Mouse (Mus musculus) megakaryocyte-erythroid progenitor cell, adult 5-6 weeks (primary cell): ENCODE data around the gene Nup214. TPM values are rescaled to one million over a fixed set of nuclear protein-coding genes. Genes with fewer than 3 reads are reported as not detected.

Source experiments
- ATAC-seq: replicated peaks from 2 replicates; pipeline ENCODE4 v1.8.0; 2016; ENCODE audit warnings: mild to moderate bottlenecking, inconsistent platforms; ENCODE audit not compliant: severe bottlenecking, poor library complexity, low FRiP score, low TSS enrichment
- total RNA-seq, 2 experiments: library from RNA; stranded (forward) in 1 of 2; stranded (reverse) in 1 of 2; fragments of 200-1000, 215-1000 nt in 1 of 2; fragments of >200 nt in 1 of 2; fragmentation: Nextera tagmentation in 1 of 2; gene quantifications; 2 replicates each; pipeline ENCODE4 v1.2.3; 2014 to 2017

Nup214 gene
- total RNA-seq (2014; fragmentation: Nextera tagmentation) (125 and 161 TPM in 2 replicates), total RNA-seq (2017) (43.3 and 73.2 TPM in 2 replicates)

DNA sequence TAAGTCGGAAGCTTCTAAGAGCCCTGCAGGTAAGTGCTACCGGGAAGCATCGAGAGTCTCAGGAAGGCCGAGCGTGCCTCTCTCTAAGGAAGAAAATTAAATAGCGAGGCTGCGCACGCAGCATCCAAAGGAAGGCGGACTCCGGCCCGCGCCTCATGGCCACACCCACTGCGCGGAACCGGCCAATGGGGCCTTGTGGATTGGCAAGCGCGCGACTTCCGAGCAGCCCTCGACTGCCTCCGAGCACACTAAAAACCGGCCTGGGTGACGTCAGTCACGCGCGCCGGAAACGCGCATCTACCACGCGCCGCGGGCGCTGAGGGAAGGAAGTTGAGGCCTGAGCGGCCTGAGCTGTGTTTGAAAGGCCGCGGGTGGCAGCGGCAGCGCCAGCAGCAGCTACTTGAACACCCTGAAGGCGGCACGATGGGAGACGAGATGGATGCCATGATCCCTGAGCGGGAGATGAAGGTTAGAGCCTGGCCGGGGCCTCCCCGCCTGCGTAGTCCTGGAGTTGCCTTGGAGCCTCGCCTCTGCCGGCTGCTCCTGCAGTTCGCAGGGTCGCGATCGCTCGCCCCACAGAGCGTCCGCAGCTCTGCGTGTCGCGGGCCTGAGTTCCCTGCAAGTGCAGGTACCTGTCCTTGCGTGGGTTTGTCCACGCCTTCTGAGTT, at the start of gene Nup214:
TSS of gene Nup214 (plus strand) at position 296 of the 668 bp plus-strand sequence.
- peak; percentile 97 for ATAC-seq

DNA sequence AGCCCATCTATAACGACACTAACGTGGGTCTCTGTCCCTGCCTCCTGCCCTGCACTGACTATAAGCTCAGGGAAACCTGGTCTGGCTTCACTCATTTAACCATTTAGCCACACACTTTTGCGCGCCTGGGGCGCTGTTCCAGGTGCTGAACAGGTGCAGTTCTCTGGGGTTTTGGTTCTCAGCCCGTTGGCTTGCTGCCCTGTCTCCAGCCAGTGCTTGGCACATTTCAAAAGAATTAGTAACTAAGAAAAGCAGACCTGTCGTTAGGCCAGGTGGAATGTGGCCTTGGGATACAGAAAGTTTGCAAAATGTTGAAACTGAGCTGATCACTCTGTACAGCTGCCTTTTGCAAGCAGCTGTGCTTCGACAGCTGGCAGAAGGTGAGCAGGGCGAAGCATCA, 49.4 kb upstream of the Nup214 start:
- ATAC-seq: no peak

DNA sequence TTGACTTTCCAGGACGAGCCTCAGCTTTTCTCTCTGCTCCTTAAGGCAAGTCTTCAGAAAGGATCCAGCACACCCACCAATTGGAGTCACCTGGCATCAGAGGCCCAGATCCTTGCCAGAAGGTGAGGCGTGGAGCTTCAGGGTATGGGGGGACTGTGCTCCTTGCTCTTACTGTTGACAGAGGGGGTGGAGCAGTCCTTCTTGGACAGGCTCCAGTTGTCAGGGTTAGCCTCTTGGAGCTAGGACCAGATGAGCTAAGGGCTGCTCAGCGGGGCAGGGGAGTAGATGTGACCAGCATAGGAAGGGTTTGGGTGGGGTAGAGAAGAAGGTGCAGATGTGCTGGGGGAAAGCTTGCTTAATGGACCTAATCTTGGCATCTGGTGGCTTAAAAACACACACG, 48.3 kb upstream of the Nup214 start:
- ATAC-seq: no peak

DNA sequence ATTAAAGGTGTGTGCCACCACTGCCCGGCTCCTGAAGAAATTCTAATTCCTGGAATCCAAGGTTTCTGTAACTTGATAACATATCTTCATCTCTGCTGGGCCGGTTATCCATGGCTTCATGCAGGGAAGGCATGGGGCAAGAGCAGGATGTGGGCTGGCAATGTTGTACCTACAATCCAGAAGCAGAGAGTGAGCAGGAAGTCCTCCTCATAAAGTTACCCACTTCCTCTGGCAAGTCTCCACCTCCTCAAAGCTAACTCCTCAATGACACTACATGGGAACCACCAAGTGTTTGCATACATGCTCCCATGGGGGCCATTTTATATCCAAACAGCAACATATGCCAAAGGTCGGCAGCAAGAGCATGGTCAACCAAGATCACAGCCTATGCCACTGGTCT, 44.6 kb upstream of the Nup214 start:
- no peak for ATAC-seq

DNA sequence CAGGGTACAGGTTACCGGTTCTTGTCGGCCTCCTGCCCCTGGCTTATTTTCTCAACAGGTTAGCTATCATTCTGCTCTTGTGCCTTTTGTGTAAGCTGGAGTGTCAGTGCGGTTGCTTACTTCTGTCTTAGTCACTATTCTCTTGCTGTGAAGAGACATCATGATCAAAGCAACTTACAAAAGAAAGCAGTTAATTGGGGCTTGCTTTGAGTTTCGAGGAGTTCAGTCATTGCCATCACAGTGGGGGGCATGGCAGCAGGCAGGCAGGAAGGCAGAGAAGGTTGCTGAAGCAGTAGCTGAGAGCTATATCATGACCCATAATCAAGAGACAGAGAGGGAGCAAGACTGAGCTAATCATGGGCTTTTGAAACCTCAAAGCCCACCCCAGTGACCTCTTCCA, 39.7 kb upstream of the Nup214 start:
- no peak for ATAC-seq

DNA sequence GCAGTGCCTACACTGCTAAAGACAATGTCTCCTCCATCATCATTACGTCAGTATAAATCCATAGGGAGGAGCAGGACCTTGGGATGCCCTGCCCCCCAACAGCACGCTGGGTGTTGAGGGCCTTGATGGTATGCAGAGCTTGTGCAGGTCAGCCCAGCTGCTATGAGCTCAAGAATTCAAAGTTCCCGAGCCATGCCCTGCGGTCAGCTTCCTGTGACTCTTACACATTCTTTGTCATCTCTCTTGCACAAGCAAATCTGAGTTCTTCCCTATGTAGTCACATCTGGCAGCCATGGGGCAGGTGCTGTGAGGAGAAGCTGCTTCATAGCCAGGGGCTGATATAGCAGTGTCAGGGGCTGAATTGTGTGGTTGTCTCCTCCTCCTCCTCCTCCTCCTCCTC, 39.2 kb upstream of the Nup214 start:
- no peak for ATAC-seq

DNA sequence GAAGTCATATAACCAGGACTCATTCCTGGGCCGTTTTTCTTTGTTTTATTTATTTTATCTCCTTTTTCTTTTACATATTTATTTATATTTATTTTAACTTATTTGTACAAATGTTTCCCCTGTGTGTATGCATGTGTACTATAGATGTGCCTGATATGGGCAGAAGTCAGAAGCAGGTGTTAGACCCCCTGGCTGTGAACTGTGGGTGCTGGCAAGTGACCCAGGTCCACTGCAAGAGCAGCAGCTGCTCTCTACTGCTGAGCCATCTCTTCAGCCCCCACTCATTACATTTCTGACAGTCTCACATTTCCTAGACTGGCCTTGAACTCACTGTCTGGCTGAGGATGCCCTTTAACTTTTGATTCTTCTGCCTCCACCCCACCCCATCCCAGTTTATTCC, 35.9 kb upstream of the Nup214 start:
- no peak for ATAC-seq

DNA sequence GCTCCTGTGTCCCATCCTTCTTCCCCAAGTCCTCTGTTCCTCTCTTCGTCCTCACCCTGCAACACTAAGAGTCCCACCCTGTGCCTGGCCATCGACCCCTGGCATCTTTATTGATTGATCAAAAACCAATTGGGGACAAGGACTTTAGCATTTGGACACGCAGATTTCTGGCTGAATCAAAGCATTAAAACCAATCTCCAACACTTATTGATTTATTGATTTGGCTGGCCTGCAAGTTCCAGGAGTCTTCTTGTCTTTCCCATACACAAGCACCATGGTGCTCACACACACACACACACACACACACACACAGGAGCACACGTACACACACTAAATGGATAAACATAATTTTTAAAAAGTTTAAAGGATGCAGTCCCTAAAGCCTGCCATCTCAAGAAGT, 31.2 kb upstream of the Nup214 start:
- no peak for ATAC-seq

DNA sequence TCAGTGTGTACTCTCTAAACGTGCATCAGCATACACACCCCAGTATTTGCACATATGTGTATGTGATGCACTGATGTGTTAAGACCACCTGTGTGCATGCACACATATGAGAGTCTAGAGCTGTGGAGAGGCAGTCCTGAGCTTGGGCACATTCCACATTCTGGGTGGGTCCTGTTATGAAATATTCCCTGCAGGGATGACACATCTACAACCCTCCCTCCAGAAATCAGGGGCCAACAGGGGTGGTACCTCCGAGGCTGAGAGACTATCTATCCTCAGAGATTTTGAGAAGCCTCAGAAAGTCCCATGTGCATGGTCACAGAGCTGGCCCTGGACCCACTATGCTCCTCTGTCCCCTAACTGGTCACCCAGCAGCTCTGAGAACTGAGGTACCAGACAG, 28.7 kb upstream of the Nup214 start:
- ATAC-seq: no peak

DNA sequence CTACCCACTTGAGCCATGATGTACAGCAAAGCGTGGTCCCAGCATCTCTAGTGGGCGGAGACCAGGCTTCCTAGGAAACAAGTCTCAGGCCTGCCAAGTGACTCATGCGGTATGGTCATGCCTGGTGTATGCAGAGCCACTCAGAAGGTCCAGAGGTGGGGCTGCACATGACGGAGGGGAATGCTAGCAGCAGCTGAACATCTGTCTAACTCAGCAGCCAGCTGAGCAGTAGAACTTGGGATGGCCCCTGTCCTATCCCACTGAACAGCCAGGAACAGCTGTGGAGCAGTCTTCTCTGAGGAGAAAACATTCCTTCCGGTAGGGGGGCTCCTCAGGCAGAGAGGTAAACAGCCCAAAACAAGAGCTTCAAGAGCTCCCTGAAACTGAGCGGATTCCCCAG, 25.8 kb upstream of the Nup214 start:
- no peak for ATAC-seq

DNA sequence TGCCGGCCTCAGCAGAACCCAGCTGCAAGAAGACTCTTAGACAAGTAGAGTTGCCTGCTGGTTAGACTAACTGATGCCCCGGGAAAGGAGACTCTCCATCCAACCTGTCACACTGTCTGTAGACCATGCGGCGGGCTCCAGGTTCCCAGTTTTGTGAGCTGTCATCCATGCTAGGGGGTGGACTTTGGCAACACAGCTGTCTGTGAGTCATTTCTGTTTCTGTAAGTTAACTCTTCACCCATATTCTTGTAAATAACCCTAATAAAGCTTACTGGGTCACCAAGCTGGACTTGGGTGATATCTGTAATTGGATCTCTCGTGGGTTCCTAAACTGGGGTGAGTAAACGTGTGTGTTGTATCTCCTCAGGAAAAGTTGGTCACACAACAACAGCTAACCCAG, 25.4 kb upstream of the Nup214 start:
- no peak for ATAC-seq

DNA sequence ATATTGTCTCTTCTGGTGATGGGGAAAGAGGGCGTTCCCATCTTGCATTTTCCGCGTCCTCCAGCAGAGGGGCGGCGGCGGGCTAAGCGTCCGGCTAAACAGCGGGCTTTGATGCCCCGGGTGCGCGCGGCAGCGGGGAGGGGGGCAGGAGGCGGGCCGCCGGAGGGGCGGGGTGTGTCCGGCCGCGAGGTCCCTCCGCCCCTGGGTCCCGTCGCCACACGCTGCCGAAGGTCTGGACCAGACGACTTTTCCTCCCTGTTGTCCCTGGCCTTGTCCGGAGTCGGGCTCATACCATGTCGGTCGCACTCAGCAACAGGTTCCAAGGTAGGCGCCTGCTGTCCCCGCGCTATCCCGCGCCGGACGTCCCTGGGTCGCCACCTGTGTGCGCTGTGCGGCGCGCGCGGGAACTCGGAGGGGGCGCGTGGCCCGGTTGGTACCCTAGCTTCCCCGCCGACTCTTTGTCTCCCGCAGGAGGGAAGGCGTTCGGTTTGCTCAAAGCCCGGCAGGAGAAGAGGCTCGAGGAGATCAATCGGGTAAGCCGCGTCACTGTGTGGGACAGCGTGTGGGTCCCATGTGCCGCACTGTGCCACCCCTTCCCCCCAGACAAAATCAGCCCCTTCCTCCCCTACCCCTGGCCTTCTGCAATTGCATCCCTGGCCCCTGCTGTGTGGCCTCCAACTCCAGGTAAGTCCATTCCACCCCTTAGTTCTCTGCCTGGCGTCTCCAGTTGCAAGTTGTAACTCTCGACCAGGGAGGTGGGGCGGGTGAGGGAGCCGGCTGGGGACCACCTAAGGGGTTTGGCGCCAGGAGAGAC, 24.0 kb upstream of the Nup214 start, which contains the start of gene Aif1l:
TSS of gene Aif1l (plus strand) at position 82 of the 814 bp plus-strand sequence.
- ATAC-seq: peak; percentile 50; the same call in 1 of the 2 replicates

DNA sequence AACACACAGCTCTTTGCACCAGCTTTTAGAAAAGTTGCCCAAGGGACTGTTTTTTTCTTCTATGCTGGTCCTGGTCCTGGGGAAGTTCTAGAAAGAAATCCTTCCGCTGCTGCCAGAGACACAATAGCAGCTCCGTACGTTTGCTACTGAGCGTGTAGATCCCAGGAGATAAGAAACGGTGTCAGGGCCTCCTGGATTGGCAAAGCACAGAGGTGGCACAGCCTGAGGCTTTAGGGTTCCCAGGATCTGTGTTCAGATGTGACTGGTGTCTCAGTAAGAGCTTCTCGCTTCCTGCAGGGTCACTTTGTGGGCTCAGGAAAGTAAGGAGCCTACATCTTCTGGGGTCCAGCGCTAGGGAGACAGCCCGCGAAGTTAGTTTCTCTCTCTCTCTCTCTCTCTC, 23.3 kb upstream of the Nup214 start:
- no peak for ATAC-seq

DNA sequence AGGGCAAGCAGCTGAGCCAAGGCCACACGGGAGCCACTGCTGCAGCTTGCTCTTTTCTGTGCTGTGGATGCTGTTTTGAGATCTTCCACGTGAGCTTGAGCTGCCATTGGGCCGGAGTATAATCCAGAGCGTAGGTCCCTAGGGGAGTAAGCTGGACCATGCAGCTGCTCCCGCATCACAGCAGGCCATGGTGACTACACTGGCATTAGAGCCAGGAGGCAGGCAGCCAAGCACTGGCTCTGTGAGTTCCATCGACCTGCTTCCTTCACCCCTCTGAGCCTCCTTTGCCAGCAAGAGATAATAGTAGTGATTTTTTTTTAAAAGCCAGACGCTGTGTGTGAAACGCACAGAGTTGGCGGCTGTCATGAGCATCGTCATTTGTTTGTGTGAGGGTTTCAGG, 22.0 kb upstream of the Nup214 start:
- ATAC-seq: no peak

DNA sequence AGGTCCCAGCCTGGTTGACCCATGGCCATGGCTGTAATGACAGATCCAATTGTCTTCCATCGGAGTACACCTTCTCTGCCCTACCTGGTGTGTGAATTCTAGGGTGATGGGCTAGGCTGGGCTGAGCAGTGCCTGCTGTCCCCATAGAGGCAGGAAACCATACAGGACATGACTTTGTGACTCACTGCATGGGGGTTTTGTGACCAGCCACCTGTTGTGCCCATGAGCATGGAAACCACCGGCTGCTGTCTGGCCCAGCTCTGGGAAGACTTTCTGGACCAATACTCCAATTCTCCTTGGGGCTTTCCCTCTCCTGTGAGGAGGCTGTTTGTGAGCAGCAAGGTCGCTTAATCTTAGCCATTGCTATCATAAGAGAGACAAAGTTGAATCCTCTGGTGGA, 21.5 kb upstream of the Nup214 start:
- ATAC-seq: no peak

DNA sequence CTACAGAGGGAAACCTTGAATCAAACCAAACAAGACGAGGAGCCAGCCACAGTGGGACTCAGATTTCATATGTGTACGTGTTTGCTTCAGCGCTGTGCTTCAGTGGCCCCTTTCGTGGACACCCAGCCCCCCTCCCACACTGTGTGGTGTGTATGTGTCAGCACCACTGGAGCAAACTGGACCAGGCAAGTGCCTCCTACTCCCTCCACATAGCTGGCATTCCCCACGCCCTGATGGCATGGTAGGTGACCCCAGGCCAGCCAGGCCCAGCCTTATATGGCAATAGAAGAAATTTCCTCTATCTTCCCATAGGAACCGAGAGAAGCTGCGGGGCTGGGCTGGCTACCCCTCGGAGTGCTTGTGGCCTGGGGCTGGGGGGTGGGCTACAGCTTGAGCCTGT, 20.5 kb upstream of the Nup214 start:
- ATAC-seq: no peak

DNA sequence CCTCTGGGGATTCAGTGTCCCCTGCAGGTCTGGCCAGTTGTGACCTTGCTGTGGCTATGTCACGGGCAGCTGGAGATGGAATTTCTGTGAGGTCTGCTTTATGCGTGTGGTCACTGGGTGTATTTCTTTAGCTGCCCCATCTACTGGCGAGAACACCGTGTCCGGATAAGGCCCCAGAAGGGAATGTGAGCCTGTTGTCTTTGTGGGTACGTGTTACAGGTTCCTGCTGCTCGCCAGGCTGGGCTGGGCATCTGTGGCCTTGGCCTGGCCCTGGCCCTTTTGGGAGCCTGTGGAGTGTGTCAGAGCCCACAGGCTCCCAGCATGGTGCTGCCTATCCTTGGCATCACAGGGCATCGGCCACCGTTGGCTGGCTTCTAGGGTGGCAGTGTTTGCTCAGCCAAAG, 19.5 kb upstream of the Nup214 start:
- ATAC-seq: no peak

DNA sequence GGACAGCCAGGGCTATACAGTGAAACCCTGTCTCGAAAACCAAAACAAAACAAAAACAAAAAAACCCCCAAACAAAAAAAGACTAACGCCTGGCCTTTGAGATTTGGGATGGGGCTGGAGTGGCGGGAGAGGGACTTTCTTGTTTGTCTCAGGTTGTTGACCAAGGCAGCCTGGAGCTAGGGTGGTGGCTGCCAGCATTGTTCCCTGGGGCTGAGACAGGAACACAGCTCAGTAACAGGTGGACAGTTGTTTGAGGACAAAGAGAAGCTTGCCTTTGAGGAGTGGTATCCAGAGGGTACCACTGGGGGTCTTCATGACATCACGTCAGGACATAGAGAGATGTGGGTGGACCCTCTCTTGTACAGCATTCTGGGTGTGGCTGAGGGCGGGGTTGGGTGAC, 18.6 kb upstream of the Nup214 start:
- no peak for ATAC-seq

DNA sequence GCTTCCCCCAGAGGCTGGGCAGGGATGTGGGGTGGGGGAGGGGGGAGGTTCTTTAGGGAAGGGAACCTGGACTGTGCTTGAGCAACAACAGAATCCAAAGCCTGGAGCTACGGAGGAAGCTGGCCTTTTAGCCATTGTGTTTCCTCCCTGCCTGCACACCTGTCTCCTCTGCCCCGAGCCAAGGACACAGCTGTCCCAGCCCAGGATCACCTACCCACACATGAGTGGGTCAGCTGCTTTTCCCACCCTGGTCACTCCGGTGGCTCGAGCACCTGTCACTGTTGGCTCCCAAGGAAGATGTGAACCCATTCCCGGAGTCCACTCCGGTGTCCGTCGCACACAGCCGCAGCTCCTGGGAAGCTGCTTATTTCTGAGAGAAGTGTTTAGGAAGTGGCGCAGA, 17.0 kb upstream of the Nup214 start:
- ATAC-seq: no peak

DNA sequence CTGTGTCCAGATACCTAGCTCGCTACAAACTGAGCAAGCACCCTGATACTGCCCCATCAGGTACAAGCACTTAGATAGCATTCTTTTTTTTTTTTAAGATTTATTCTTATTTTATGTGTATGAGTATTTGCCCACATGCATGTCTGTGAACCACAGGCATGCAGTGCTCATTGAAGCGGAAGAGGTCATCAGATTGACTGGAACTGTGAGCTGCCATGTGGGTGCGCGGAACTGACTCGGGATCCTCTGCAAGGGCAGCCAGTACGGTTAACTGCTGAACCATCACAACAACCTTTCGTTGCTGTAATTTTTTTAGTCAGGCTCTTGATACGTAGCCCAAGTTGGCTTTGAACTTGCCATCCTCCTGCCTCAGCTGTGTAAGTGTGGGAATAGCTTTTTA, 13.2 kb upstream of the Nup214 start:
- ATAC-seq: no peak

DNA sequence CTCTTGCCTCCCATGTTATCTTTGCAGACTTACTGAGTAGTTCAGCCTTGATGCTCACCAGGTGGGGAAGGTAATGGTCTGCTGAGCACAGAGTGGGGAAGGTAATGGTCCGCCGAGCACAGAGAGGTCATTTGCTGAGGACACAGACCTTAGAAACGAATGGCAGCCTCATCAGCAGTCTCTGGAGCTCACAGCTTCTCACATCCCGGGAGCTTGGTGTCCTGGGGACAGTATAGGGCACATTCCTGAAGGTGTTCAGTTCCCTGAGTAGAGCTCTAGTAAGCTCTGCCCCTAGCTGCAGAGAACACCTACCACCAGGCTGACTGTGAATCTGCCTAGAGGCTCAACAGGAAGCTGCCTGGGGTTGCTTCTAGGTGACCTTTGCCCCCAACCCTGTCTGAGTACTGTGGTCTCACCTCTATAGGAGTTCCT, 12.4 kb upstream of the Nup214 start:
- ATAC-seq: no peak
